Mouse (Mus musculus) regulatory T cell (primary cell): ENCODE measurements at regions not wholly inside any gene's neighbourhood (a gene's known extent, or its start where the extent isn't known, plus 50 kb on each side); places are given as distances from the start of the nearest gene placed in this dataset.

ENCODE experiments used
- in situ Hi-C: fragments of 300-600 bp; cut with MboI, MseI; formaldehyde crosslinking; loops from one replicate; pipeline ENCODE4 v1.15.1; 2025; ENCODE audit warnings: high pct_unique_total_duplicates

DNA sequence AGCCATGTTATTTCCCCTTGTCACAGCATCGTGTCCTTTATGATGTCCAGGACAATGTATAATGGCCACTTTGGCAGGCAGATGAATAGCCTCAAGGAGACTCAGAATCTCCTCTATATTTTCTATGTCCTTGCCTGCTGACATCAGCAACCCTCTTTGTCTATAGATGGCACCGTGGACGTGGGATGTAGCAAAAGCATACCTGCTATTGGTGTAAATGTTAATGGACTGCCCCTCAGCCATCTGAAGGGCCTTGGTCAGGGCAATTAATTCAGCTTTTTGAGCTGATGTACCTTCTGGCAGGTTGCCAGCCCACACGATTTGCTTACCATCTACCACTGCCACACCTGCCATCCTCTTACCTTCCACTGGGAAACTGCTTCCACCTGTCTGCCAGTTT lies 124.2 kb downstream of the Obox7 start:
- in situ Hi-C loops: loop anchor here (5.0 kb wide), 1 partner anchor 494 kb away; no protein-coding TSS in a partner anchor
